Mouse (Mus musculus): ENCODE data around the gene Sirt1. TPM values are rescaled to one million over a fixed set of nuclear protein-coding genes. Genes with fewer than 3 reads are reported as not detected.
"Not testable (repeated sequence)": the region's sequence is repeated elsewhere in the genome, so short reads cannot be mapped to it uniquely, and the experiment has no call there.

Sirt1 gene
- total RNA-seq (2021) = 10 to 100 TPM; 13.2 to 14.3 TPM

GRCm38 (mm10) chr10:63381498-63382280 is at the start of gene Sirt1:
TSS of gene Sirt1 (minus strand) at chr10:63381704.
- no peak for DNase-seq

- DNase-seq = peak; percentile 89
Measured at GRCm38 (mm10) chr10:63429785-63430305, 48.3 kb upstream of the Sirt1 start, which contains the start of gene Ctnna3. TSS of gene Ctnna3 (plus strand) at chr10:63430098.

GRCm38 (mm10) chr10:63429380-63429779 is 47.9 kb upstream of the Sirt1 start:
- peak; percentile 100 for DNase-seq

- no peak for DNase-seq
Measured at GRCm38 (mm10) chr10:63429023-63429340, 47.5 kb upstream of the Sirt1 start.

- peak; percentile 36 for DNase-seq
Measured at GRCm38 (mm10) chr10:63428243-63429022, 46.9 kb upstream of the Sirt1 start.

GRCm38 (mm10) chr10:63427146-63427545 is 45.6 kb upstream of the Sirt1 start:
- DNase-seq = no peak

- DNase-seq = peak; percentile 44
Measured at GRCm38 (mm10) chr10:63424475-63424814, 42.9 kb upstream of the Sirt1 start.

- DNase-seq = no peak
Measured at GRCm38 (mm10) chr10:63423591-63424474, 42.3 kb upstream of the Sirt1 start.

- peak; percentile 23 for DNase-seq
Measured at GRCm38 (mm10) chr10:63422736-63422992, 41.2 kb upstream of the Sirt1 start.

- peak; percentile 72 for DNase-seq
Measured at GRCm38 (mm10) chr10:63421739-63422735, 40.5 kb upstream of the Sirt1 start, which contains the start of gene Gm7075. TSS of gene Gm7075 (minus strand) at chr10:63421789.

- DNase-seq = no peak
Measured at GRCm38 (mm10) chr10:63417061-63417460, 35.6 kb upstream of the Sirt1 start.

GRCm38 (mm10) chr10:63415850-63416249 is 34.3 kb upstream of the Sirt1 start:
- DNase-seq = no peak

- no peak for DNase-seq
Measured at GRCm38 (mm10) chr10:63415287-63415686, 33.8 kb upstream of the Sirt1 start.

GRCm38 (mm10) chr10:63412756-63413155 is 31.3 kb upstream of the Sirt1 start:
- DNase-seq = no peak

- DNase-seq = not testable (repeated sequence)
Measured at GRCm38 (mm10) chr10:63411674-63412073, 30.2 kb upstream of the Sirt1 start.

GRCm38 (mm10) chr10:63410162-63410956 is 28.9 kb upstream of the Sirt1 start:
- DNase-seq = no peak

- no peak for DNase-seq
Measured at GRCm38 (mm10) chr10:63403636-63404035, 22.1 kb upstream of the Sirt1 start.

GRCm38 (mm10) chr10:63402731-63403504 is 21.4 kb upstream of the Sirt1 start:
- no peak for DNase-seq

GRCm38 (mm10) chr10:63396963-63397362 is 15.5 kb upstream of the Sirt1 start:
- DNase-seq = no peak

GRCm38 (mm10) chr10:63388948-63389347 is 7.4 kb upstream of the Sirt1 start:
- no peak for DNase-seq

Measured in heart, postnatal 4 days (tissue).